Mouse (Mus musculus): ENCODE measurements around the gene Clec11a. TPM values are rescaled to one million over a fixed set of nuclear protein-coding genes. Genes with fewer than 3 reads are reported as not detected.

The Clec11a gene
- total RNA-seq, 1 experiment: 2.2 TPM

DNA sequence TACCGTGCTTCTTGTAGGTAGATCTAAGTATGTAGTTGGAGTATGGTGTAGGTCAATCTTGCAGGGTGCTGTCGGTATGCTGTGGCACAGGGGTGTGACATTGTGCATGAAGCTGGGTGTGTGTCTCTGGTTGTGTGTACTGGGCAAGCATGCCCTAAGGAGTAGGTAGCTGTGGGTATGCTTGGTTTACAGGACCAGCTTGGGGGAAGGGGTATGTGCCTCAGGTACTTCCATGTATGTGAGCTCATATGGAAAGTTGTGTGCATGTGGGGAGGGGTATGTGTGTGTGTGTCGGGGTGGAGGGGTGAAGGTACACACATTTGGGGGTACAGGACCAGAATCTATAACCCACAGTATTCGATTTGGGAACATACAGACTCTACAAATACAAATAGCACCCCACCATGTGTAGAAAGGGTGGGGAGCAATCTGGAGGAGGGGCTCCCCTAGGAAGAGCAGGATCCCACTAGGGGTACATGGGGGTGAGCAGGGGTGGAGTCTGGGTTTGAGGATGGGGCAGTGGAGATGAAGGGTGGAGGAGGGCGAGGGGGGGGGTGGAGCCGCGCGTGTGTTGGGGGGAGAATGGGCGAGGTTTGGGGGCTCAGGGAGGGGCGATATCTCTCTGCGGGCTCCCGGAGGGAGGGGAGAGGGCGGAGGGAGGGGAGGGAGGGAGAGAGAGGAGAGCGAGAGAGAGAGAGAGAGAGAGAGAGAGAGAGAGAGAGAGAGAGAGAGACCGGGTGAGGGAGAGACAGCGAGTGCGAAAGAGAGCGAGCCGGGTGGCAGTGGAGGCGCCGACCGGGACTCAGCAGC is 3.0 kb upstream of the Clec11a start, which contains the start of gene Shank1:
Shank1 (plus strand) TSS at position 779 of the 810 bp plus-strand sequence.
- TF ChIP-seq ZNF384 (IDR thresholded peaks at IDR 0.05; ENCODE audit: low read depth, low read length): no peak
- TF ChIP-seq HCFC1 (IDR thresholded peaks at IDR 0.05; ENCODE audit: borderline replicate concordance, insufficient read depth, low read length): no peak
- no peak for TF ChIP-seq MAFK (IDR thresholded peaks at IDR 0.05; ENCODE audit: insufficient read depth, low read depth, low read length)
- TF ChIP-seq CHD2 (IDR thresholded peaks at IDR 0.05; ENCODE audit: low read depth, low read length): no peak
- no peak for TF ChIP-seq ZC3H11A (IDR thresholded peaks at IDR 0.05; ENCODE audit: borderline replicate concordance, low read depth, low read length)
- in situ Hi-C loops (cut with MboI; ENCODE audit: low sequenced_read_pairs in 2 of 2, unreplicated experiment in 2 of 2): loop anchor here in 1 of 2 experiments (10.0 kb wide), 1 partner anchor 45 kb away; the partner anchor contains the start of gene Gm15517

GRCm38 (mm10) chr7:44307261-44308020 is 739 bp upstream of the Clec11a start:
- Histone ChIP-seq H3K4me1 (ENCODE audit: control insufficient read depth in 2 of 2, insufficient read depth in 2 of 2, low read length in 2 of 2, poor library complexity in 1 of 2) (peaks cover 1 to 23% of the 10 kb centered on the region in 2 experiments; a peak in 3 of 4 replicates), H3K27ac (ENCODE audit: insufficient read depth, low read depth, low read length, poor library complexity, severe bottlenecking) (no peak overlapping the region), H3K9me3 (ENCODE audit: control insufficient read depth, insufficient read depth, low read depth, low read length) (no peaks in the 10 kb centered on the region), H3K4me3 (ENCODE audit: insufficient read depth in 1 of 2, low read depth in 1 of 2, low read length in 2 of 2, poor library complexity in 1 of 2, severe bottlenecking in 1 of 2) (no peak overlapping the region), H3K9ac (ENCODE audit: insufficient read depth, low read depth, low read length, poor library complexity, severe bottlenecking) (no peak overlapping the region), H3K36me3 (ENCODE audit: control insufficient read depth, insufficient read depth, low read length, poor library complexity, severe bottlenecking) (no peaks in the 10 kb centered on the region)
- in situ Hi-C loops (cut with MboI; ENCODE audit: low sequenced_read_pairs in 2 of 2, unreplicated experiment in 2 of 2): no loop called here
- no peak for DNase-seq (ENCODE audit: low read depth, low spot score)
- no peak for TF ChIP-seq ZNF384 (IDR thresholded peaks at IDR 0.05; ENCODE audit: low read depth, low read length)
- TF ChIP-seq CHD2 (IDR thresholded peaks at IDR 0.05; ENCODE audit: low read depth, low read length): no peak
- TF ChIP-seq HCFC1 (IDR thresholded peaks at IDR 0.05; ENCODE audit: borderline replicate concordance, insufficient read depth, low read length): no peak
- no peak for TF ChIP-seq ZC3H11A (IDR thresholded peaks at IDR 0.05; ENCODE audit: borderline replicate concordance, low read depth, low read length)
- TF ChIP-seq MAFK (IDR thresholded peaks at IDR 0.05; ENCODE audit: insufficient read depth, low read depth, low read length): no peak

More for the DNA sequence above, 3.0 kb upstream of the Clec11a start, which contains the start of gene Shank1:
- DNase-seq (ENCODE audit: low read depth, low spot score): no peak
- Histone ChIP-seq H3K9ac (ENCODE audit: insufficient read depth, low read depth, low read length, poor library complexity, severe bottlenecking) (peak within 1 kb of the TSS; percentile 14), H3K9me3 (ENCODE audit: control insufficient read depth, insufficient read depth, low read depth, low read length) (no peaks in the 10 kb centered on the region), H3K27ac (ENCODE audit: insufficient read depth, low read depth, low read length, poor library complexity, severe bottlenecking) (no peak within 1 kb of the TSS), H3K4me3 (ENCODE audit: insufficient read depth in 1 of 2, low read depth in 1 of 2, low read length in 2 of 2, poor library complexity in 1 of 2, severe bottlenecking in 1 of 2) (peak within 1 kb of the TSS; percentile 66 to 77), H3K4me1 (ENCODE audit: control insufficient read depth in 2 of 2, insufficient read depth in 2 of 2, low read length in 2 of 2, poor library complexity in 1 of 2) (peaks cover 0 to 15% of the 10 kb centered on the region in 2 experiments; a peak in 2 of 4 replicates), H3K36me3 (ENCODE audit: control insufficient read depth, insufficient read depth, low read length, poor library complexity, severe bottlenecking) (no peaks in the 10 kb centered on the region)

DNA sequence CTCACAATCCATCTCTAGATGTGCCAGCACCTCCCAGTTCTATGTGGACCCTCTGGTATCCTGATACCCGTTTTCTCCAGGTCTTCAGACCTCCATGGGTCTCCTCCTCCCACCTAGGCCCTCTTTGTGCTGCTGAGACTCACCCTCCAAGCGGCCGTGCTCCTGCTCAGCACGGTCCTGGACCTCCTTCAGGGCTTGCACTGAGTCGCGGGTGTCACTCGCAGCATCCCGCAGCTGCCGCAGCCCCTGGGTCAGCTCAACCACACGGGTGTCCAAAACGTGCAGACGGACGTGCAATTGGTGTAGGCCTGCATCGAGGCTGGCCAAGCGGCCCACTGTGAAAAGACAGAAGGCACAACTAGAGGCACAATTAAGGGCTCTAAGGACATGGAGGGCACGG is 1.0 kb downstream of the Clec11a start:
- H3K27ac ChIP-seq (ENCODE audit: insufficient read depth, low read depth, low read length, poor library complexity, severe bottlenecking): no peak overlapping the region
- no peak for DNase-seq (ENCODE audit: low read depth, low spot score)

More for the DNA sequence above, 1.0 kb downstream of the Clec11a start:
- in situ Hi-C loops (cut with MboI; ENCODE audit: low sequenced_read_pairs in 2 of 2, unreplicated experiment in 2 of 2): no loop called here
- no peaks in the 10 kb centered on the region for H3K36me3 ChIP-seq (ENCODE audit: control insufficient read depth, insufficient read depth, low read length, poor library complexity, severe bottlenecking)
- no peak overlapping the region; the same call in 1 of the 2 replicates for H3K9ac ChIP-seq (ENCODE audit: insufficient read depth, low read depth, low read length, poor library complexity, severe bottlenecking)
- peaks cover 1 to 18% of the 10 kb centered on the region in 2 experiments; a peak in 3 of 4 replicates for H3K4me1 ChIP-seq (ENCODE audit: control insufficient read depth in 2 of 2, insufficient read depth in 2 of 2, low read length in 2 of 2, poor library complexity in 1 of 2)
- peak overlapping the region; percentile 37 to 62; a peak in 3 of 4 replicates for H3K4me3 ChIP-seq (ENCODE audit: insufficient read depth in 1 of 2, low read depth in 1 of 2, low read length in 2 of 2, poor library complexity in 1 of 2, severe bottlenecking in 1 of 2)
- TF ChIP-seq HCFC1 (IDR thresholded peaks at IDR 0.05; ENCODE audit: borderline replicate concordance, insufficient read depth, low read length) (no peak), ZC3H11A (IDR thresholded peaks at IDR 0.05; ENCODE audit: borderline replicate concordance, low read depth, low read length) (no peak), CHD2 (IDR thresholded peaks at IDR 0.05; ENCODE audit: low read depth, low read length) (no peak), ZNF384 (IDR thresholded peaks at IDR 0.05; ENCODE audit: low read depth, low read length) (no peak), MAFK (IDR thresholded peaks at IDR 0.05; ENCODE audit: insufficient read depth, low read depth, low read length) (no peak)
- H3K9me3 ChIP-seq (ENCODE audit: control insufficient read depth, insufficient read depth, low read depth, low read length): no peaks in the 10 kb centered on the region
